Mouse (Mus musculus) forebrain, embryonic 15.5 days (tissue): Measurements from ENCODE around the gene Nfia. TPM values are rescaled to one million over a fixed set of nuclear protein-coding genes. Genes with fewer than 3 reads are reported as not detected.
A peak's percentile ranks its signal among the peaks of the same experiment; 100 is the strongest.

Source experiments
- ATAC-seq: fragments of 200-750 bp; cut with Nextera tagmentation; replicated peaks from 2 replicates; pipeline ENCODE4 v1.8.0; 2017; ENCODE audit warnings: mild to moderate bottlenecking, moderate TSS enrichment, moderate library complexity
- H3K27ac ChIP-seq: fragments of 300-500 bp; sonication (generic); replicated peaks from 2 replicates; pipeline ENCODE4 v1.5.1; 2015; ENCODE audit warnings: mild to moderate bottlenecking, inconsistent platforms
- H3K27me3 ChIP-seq: fragments of 300-500 bp; sonication (generic); 2 replicates; pipeline ENCODE4 v1.6.1; 2015; ENCODE audit warnings: inconsistent platforms
- H3K36me3 ChIP-seq: fragments of 300-500 bp; sonication (generic); 2 replicates; pipeline ENCODE4 v1.6.1; 2015; ENCODE audit warnings: mild to moderate bottlenecking, inconsistent platforms
- H3K4me1 ChIP-seq: fragments of 300-500 bp; sonication (generic); 2 replicates; pipeline ENCODE4 v1.6.1; 2015; ENCODE audit warnings: inconsistent platforms
- H3K4me2 ChIP-seq: fragments of 300-500 bp; sonication (generic); replicated peaks from 2 replicates; pipeline ENCODE4 v1.6.1; 2015; ENCODE audit warnings: mild to moderate bottlenecking, inconsistent platforms
- H3K4me3 ChIP-seq: fragments of 300-500 bp; sonication (generic); 2 replicates; pipeline ENCODE4 v1.5.1; 2015; ENCODE audit warnings: mild to moderate bottlenecking, inconsistent platforms
- H3K9ac ChIP-seq: fragments of 300-500 bp; sonication (generic); replicated peaks from 2 replicates; pipeline ENCODE4 v1.6.1; 2015; ENCODE audit warnings: mild to moderate bottlenecking, inconsistent platforms
- H3K9me3 ChIP-seq: fragments of 300-500 bp; sonication (generic); 2 replicates; pipeline ENCODE4 v1.6.1; 2016; ENCODE audit warnings: inconsistent platforms
- whole genome bisulfite sequencing: fragments of 180-500 bp; shearing (Covaris S2); methylation state at CpG from one replicate; pipeline ENCODE4 v1.1.7; 2015; ENCODE audit warnings: mixed read lengths; 5-methylcytosine and 5-hydroxymethylcytosine counted together
- polyA plus RNA-seq: library from polyadenylated mRNA; unstranded; fragments of >200 nt; fragmentation: Nextera tagmentation; extraction: Ambion mirVana; gene quantifications from 2 replicates; pipeline ENCODE4 v1.2.1, GENCODE M21; 2015

Gene Nfia
- polyA plus RNA-seq, 1 experiment from 2014 or later, result 98.3 TPM

DNA sequence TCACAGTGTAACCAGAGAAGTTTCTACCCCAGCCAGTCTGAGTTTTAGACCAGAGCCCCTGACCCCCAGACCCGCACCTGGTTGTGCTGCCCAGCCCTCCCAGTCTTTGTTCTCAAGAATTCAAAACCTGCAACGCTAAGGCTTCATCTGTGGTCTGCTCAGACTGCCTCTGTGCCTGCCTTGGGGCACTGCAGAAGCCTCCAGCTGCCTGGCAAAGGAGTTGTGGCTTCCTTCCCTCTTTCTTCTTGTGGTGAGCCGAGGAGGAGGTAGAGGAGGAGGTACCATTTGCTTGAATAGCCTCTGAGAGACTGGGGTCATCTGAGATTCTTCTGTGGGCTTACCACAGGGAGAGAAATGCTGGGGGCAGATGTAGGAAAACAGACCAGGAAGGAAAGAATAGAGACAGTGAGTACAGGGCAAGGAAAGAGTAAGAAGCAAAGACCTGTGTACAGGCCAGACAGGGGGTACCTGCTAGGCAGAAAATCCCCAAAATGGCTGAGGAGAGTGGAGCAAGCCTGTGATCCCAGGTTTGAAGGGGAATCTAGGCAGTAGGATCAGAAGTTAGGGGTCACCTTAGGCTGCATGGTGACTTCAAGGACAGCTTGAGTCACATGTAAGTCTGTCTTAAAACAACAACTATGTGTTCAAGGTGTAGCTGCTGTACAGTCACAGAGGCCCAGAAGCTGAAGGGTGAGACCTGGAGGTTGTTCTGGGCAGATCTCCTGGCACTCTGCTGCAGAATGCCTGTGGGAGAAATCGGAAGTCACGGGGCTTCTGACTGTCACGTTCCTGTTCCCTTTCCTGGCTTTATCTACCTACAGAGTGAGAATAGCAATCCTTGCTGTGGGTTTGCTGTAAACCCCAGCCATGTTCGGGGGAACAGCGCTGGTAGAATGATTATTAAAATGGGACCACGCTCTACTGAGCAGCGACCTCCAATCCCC is 328.9 kb downstream of the Nfia start:
- ATAC-seq, result no peak
- H3K27ac ChIP-seq, result peak overlapping the region; percentile 76
- no peaks in the 10 kb centered on the region for H3K36me3 ChIP-seq
- H3K9ac ChIP-seq, result no peak overlapping the region
- no peaks in the 10 kb centered on the region for H3K9me3 ChIP-seq
- no peak overlapping the region for H3K4me2 ChIP-seq
- no peaks in the 10 kb centered on the region for H3K27me3 ChIP-seq
- 40% methylated on average over 10 of the region's 10 CpGs for WGBS
- no peak overlapping the region for H3K4me3 ChIP-seq
- H3K4me1 ChIP-seq, result peaks cover 69% of the 10 kb centered on the region

DNA sequence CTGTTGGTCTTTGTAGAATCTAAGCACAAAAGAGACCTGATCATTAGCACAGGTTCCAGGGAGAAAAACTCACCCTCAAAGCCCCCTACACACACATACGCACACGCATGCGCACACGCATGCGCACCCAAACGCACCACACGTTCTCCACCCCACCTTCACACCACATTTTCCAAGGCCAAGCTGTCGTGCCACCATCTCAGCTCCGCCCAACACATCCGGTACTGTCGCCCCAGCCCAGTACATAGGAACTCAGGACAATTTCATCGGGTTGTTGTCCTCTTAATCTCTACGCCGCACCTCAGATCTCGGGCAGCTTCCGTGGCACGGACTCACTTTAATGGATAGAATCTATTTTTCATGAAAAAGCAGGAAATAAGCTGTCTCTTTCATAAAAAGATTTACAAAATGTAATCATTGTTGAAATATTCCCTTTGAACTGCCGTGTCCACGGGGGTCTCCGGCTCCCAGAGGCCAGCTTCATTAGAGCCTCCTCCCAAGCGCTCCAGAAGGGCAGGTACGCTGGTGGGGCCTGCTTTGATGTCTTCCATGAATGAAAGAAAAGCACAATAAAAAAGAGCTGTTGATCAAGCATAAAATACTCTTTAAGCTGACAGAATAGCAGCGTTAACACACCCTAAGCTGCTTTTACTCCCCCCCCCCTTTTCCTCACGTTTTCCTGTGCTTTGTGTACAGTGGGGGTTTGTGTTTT is 330.2 kb downstream of the Nfia start:
- Histone ChIP-seq H3K4me2 (peak overlapping the region; percentile 36), H3K36me3 (no peaks in the 10 kb centered on the region), H3K4me3 (peak overlapping the region; percentile 30), H3K27ac (peak overlapping the region; percentile 85), H3K9me3 (no peaks in the 10 kb centered on the region), H3K9ac (0 out of 2 replicates have a peak overlapping the region, but pooled peaks have one; percentile 8), H3K4me1 (peaks cover 83% of the 10 kb centered on the region), H3K27me3 (no peaks in the 10 kb centered on the region)
- 30% methylated on average over 24 of the region's 24 CpGs for WGBS
- peak; percentile 70 for ATAC-seq

DNA sequence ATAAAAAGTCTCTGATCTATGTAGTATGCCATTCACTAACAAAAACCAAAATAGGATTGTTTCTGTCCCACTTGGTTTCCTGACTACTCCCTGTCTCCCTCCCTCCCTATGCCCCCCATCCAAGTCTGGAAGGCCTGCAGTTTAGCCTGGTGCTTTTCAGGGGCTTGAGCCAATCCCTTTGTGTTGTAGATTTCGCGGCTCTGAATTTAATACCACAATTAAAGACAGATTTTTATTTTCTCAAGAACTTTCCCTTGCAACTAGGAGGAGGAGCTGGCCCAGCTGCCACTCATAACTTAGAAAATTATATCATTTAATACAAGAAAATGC is 330.8 kb downstream of the Nfia start:
- WGBS, result 8% methylated on average over 2 of the region's 2 CpGs
- Histone ChIP-seq H3K36me3 (no peaks in the 10 kb centered on the region), H3K4me3 (0 out of 2 replicates have a peak overlapping the region, but pooled peaks have one; percentile 30), H3K9me3 (no peaks in the 10 kb centered on the region), H3K27ac (peak overlapping the region; percentile 85), H3K9ac (0 out of 2 replicates have a peak overlapping the region, but pooled peaks have one; percentile 8), H3K4me1 (peaks cover 88% of the 10 kb centered on the region), H3K27me3 (no peaks in the 10 kb centered on the region), H3K4me2 (peak overlapping the region; percentile 36)
- peak; percentile 18; the same call in 1 of the 2 replicates for ATAC-seq

DNA sequence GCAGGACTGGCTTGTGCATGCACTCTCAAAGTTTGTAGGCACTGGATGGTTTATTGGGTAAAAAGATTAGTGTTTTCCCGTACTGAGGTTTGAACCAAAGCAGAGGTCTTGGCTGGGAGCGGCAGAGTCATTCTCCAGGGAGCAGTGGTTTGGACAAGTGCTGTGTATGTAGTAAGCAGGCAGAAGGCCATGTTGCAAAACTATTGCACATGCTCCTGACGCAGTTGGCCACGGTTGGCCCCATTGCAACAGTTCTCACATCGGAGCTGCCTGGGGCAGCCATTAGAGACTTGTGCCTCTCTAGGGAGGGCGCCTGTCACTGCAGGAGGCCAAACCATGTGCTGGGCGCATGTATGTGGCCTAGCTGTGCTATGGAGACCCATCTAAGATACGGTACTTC is 331.6 kb downstream of the Nfia start:
- Histone ChIP-seq H3K4me1 (peaks cover 92% of the 10 kb centered on the region), H3K27me3 (no peaks in the 10 kb centered on the region), H3K9ac (no peak overlapping the region), H3K4me3 (no peak overlapping the region), H3K36me3 (no peaks in the 10 kb centered on the region), H3K27ac (0 out of 2 replicates have a peak overlapping the region, but pooled peaks have one; percentile 85), H3K4me2 (no peak overlapping the region), H3K9me3 (no peaks in the 10 kb centered on the region)
- WGBS, result 76% methylated on average over 8 of the region's 8 CpGs
- no peak for ATAC-seq

DNA sequence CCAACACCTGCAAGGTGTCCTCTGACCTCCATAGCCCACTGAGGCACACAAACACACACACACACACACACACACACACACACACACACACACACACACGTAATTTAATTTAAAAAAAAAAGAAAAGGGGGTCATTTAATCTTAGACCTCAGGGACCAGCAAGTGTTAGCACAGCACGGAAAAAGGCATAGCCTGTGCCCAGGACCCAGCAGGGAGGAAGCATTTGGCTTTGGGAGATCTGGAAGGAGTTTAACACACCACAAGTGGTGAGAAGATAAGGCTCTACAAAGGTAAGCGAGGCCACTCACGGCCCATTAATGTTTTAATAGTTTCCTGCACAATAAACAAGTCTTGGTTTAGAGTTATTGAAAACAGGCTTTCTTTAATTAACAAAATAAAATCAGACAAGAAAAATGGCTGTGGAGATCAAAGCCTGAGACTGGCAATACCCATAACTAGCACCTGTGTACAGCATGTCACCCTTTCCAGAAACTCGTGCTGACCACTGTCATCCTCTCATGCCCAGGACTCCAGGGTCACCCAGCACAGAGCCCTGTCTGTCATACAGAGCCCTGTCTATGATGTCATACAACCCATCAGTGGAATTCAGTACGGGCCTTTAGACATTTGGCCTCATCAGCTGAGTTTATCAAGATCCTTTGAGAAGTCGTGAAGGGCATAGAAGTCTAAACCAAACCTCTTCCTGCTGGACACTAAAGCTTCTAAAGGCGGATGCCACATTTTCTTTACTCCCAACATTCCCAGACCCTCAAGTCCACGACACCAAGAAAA is 332.6 kb downstream of the Nfia start:
- no peaks in the 10 kb centered on the region for H3K9me3 ChIP-seq
- peak overlapping the region; percentile 85; the same call in 1 of the 2 replicates for H3K27ac ChIP-seq
- 61% methylated on average over 9 of the region's 9 CpGs for WGBS

DNA sequence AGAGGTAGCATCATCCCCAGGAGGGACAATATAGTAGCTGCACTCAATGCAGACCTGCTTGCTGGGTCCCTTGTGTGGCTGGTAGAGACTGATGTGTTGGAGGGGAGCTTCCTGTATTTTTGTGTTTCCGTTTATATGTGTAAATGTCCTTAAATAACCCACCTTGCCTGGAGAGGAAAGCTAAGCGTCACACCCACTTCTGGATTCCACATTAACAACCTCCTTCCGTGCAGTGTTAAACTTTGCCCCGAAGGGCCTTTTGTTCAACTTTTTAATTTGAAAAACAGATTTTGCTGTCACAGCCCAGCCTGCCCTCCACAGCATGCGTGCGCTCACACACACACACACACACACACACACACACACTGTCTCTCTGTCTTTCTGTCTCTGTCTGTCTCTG is 333.4 kb downstream of the Nfia start:
- Histone ChIP-seq H3K27ac (peak overlapping the region; percentile 85; the same call in 1 of the 2 replicates), H3K36me3 (no peaks in the 10 kb centered on the region), H3K27me3 (no peaks in the 10 kb centered on the region), H3K9ac (no peak overlapping the region), H3K4me3 (no peak overlapping the region), H3K4me1 (peaks cover 79% of the 10 kb centered on the region), H3K4me2 (no peak overlapping the region), H3K9me3 (no peaks in the 10 kb centered on the region)
- WGBS, result 32% methylated on average over 6 of the region's 6 CpGs
- no peak for ATAC-seq

More for the DNA sequence above, 332.6 kb downstream of the Nfia start:
- no peaks in the 10 kb centered on the region for H3K27me3 ChIP-seq
- peaks cover 88% of the 10 kb centered on the region for H3K4me1 ChIP-seq
- no peak overlapping the region for H3K9ac ChIP-seq
- no peak overlapping the region for H3K4me2 ChIP-seq
- no peak overlapping the region for H3K4me3 ChIP-seq
- no peaks in the 10 kb centered on the region for H3K36me3 ChIP-seq
- ATAC-seq, result no peak

DNA sequence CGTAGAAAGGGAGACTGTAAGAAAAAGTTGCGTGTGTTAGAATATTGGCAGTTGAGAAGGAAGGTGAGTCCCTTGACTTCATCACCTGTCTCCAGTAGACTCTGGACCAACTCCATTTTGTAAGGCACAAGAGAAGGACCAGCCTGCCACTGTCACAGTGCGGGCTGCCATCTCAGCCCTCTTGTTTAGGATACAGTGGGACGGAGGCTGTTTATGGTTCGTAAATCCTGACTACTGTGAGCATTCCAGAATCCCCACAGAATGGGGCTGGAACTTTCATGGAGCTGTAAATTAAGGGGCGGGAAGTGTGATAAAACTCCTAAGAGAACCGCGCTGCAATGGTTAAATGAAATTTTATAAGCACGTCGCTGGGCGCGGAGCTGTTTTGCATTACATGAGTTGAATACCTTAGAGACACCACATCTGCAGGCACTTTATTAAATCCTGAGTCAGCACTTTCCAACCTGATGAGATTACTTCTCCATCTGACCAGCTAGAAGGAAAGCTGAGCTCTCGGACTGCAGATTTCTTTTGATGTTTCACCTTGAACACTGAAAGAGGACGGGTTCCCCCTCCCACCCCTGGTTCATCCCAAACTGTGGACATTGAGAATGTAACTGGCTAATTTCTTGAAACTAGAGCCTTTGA is 334.0 kb downstream of the Nfia start:
- 27% methylated on average over 14 of the region's 14 CpGs for WGBS
- H3K27ac ChIP-seq, result peak overlapping the region; percentile 85
- no peak overlapping the region for H3K9ac ChIP-seq
- H3K36me3 ChIP-seq, result no peaks in the 10 kb centered on the region
- peaks cover 79% of the 10 kb centered on the region for H3K4me1 ChIP-seq
- H3K4me3 ChIP-seq, result no peak overlapping the region
- no peaks in the 10 kb centered on the region for H3K27me3 ChIP-seq
- H3K9me3 ChIP-seq, result no peaks in the 10 kb centered on the region
- H3K4me2 ChIP-seq, result no peak overlapping the region
- no peak for ATAC-seq

DNA sequence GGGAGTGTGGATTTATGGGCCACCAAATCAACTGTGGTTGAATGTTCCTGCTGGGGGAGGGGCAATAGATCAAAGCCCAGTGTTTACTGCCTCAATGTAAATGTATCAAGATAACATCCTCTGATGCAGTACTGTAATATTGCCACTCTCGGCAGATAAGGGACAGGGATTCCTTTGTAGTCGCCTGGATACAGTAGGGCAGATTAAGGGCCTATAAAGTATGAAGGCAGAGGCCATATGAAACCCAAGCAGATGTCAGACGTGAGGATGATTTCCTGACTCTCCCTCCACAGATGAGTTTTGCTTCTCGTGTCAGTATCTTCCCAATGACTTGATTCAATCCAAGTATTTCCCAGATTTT is 334.5 kb downstream of the Nfia start:
- H3K36me3 ChIP-seq, result no peaks in the 10 kb centered on the region
- peaks cover 79% of the 10 kb centered on the region for H3K4me1 ChIP-seq
- H3K9me3 ChIP-seq, result no peaks in the 10 kb centered on the region
- no peaks in the 10 kb centered on the region for H3K27me3 ChIP-seq
- H3K4me2 ChIP-seq, result no peak overlapping the region
- 18% methylated on average over 4 of the region's 4 CpGs for WGBS
- H3K4me3 ChIP-seq, result no peak overlapping the region
- H3K9ac ChIP-seq, result no peak overlapping the region
- ATAC-seq, result no peak
- peak overlapping the region; percentile 85 for H3K27ac ChIP-seq

DNA sequence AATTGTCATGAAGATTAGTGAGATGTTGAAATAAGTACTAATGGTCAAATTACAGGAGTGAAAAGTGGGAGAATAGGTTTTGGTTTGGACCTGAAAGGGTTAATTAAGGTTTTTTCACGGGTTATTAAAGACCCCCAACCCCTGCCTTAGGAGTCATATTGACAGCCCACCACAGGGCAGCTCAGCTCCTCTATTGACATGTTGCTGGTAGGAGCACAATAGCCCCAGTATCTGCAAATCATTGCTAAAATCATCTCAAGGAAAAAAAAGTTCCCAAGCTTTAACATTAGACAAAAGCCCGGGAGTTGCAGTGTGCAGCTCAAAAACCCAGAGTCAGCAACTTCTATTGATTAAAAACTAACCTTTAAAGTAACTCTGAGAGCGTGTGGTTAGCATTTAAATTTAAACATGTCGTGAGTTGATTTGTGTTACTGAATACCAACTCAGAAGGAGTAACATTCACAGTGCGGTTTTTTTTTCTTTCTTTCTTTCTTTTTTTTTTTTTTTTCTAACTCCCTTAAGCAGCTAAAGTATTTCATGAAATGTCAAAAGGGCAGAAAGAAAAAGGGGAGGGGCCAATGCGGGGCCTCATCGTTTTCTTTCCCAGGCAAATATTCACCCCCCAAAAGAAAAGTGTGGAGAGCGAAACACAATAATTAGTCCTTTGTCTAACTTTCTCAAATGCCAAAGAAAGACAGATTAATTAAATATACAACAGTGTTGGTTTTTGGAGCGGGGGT is 335.6 kb downstream of the Nfia start:
- Histone ChIP-seq H3K9ac (no peak overlapping the region), H3K36me3 (no peaks in the 10 kb centered on the region), H3K4me3 (no peak overlapping the region), H3K27me3 (no peaks in the 10 kb centered on the region), H3K4me2 (peak overlapping the region; percentile 17; the same call in 1 of the 2 replicates), H3K9me3 (no peaks in the 10 kb centered on the region), H3K27ac (peak overlapping the region; percentile 85), H3K4me1 (peaks cover 70% of the 10 kb centered on the region)
- no peak for ATAC-seq
- 2% methylated on average over 9 of the region's 9 CpGs for WGBS

DNA sequence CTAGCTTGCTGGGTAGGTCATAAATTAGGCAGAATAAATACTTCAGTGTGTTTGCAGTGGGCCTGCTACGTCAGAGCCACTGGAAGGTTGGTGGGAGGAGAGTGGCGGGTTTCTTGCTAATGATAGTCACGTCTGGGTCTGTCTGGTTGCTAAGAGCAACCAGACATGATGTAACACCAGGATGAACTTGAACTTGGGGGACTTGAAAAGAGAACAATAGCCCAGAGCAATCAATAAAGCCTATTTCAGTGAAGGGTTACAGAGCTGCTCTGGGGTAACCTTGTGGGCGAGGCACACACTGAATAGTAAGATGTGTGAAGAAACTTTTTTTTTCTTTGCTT is 336.1 kb downstream of the Nfia start:
- no peaks in the 10 kb centered on the region for H3K9me3 ChIP-seq
- no peaks in the 10 kb centered on the region for H3K27me3 ChIP-seq
- H3K4me1 ChIP-seq, result peaks cover 69% of the 10 kb centered on the region
- ATAC-seq, result peak; percentile 92
- no peak overlapping the region for H3K4me3 ChIP-seq
- no peaks in the 10 kb centered on the region for H3K36me3 ChIP-seq
- H3K4me2 ChIP-seq, result peak overlapping the region; percentile 17; the same call in 1 of the 2 replicates
- H3K27ac ChIP-seq, result peak overlapping the region; percentile 85
- H3K9ac ChIP-seq, result no peak overlapping the region
- 4% methylated on average over 4 of the region's 4 CpGs for WGBS

DNA sequence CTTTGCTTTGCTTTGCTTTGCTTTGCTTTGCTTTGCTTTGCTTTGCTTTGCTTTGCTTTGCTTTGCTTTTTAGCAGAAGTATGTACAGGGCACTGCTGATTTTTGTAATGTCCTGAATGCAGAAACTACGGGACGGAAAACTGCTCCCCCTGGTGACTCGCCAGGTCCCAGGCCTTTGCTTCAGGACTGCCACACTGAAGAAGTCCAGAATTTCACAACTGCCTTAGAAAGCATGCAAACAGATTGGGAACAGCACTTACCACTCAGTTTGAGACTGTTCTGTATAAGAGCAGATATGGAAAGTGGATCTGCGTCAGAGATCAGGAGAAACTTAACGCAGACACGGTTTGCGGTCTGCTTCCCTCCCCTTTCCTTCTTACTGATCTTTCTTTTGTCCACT is 336.5 kb downstream of the Nfia start:
- peaks cover 65% of the 10 kb centered on the region for H3K4me1 ChIP-seq
- WGBS, result under 1% methylated on average over 7 of the region's 7 CpGs
- 0 out of 2 replicates have a peak overlapping the region, but pooled peaks have one; percentile 17 for H3K4me2 ChIP-seq
- peak overlapping the region; percentile 85 for H3K27ac ChIP-seq
- no peaks in the 10 kb centered on the region for H3K27me3 ChIP-seq
- no peaks in the 10 kb centered on the region for H3K36me3 ChIP-seq
- H3K9ac ChIP-seq, result no peak overlapping the region
- H3K9me3 ChIP-seq, result no peaks in the 10 kb centered on the region
- no peak overlapping the region for H3K4me3 ChIP-seq
- ATAC-seq, result peak; percentile 66
